ENCODE assay signal across 13 mouse cellular contexts in genomic region chr3:8161997-8162756, GRCm38 (mm10).
DNase-seq lines count a peak whose midpoint lies in the region; ATAC-seq lines count a peak whose summit lies in the region.
"Had no signal": no experiment of that assay in that cellular context is flagged by ENCODE, and none has a peak within 500 bp of the region (broad histone marks: within the 10 kb centered on the region; RNA-seq: fewer than 3 reads in every experiment).

No protein-coding gene starts in this region.

- no peak for ATAC-seq in kidney, embryonic 15.5 days (replicated peaks; ENCODE audit: low FRiP score)
- ATAC-seq in hindbrain, embryonic 14.5 days (ENCODE audit: low FRiP score): peak; percentile 74

- no peak overlapping the region for H3K27ac ChIP-seq in kidney, embryonic 15.5 days
- no peak overlapping the region for H3K27ac ChIP-seq in hindbrain, embryonic 14.5 days
- H3K27ac ChIP-seq: layer of hippocampus, adult 2 months had no signal

- whole genome bisulfite sequencing in kidney, embryonic 15.5 days: 86% methylated on average over 4 of the region's 4 CpGs
- WGBS in hindbrain, embryonic 14.5 days: 85% methylated on average over 4 of the region's 4 CpGs

- no peak overlapping the region for H3K4me3 ChIP-seq in kidney, embryonic 15.5 days (replicated peaks)
- no peak overlapping the region for H3K4me3 ChIP-seq in hindbrain, embryonic 14.5 days (replicated peaks; ENCODE audit: low read length)
- H3K4me3 ChIP-seq: layer of hippocampus, adult 2 months had no signal

- no peak overlapping the region for H3K9ac ChIP-seq in kidney, embryonic 15.5 days
- H3K9ac ChIP-seq in hindbrain, embryonic 14.5 days: no peak overlapping the region

- no peaks in the 10 kb centered on the region for H3K27me3 ChIP-seq in kidney, embryonic 15.5 days
- H3K27me3 ChIP-seq in hindbrain, embryonic 14.5 days (ENCODE audit: control insufficient read depth, insufficient read depth, low read length): no peaks in the 10 kb centered on the region

- no peaks in the 10 kb centered on the region for H3K36me3 ChIP-seq in kidney, embryonic 15.5 days
- no peaks in the 10 kb centered on the region for H3K36me3 ChIP-seq in hindbrain, embryonic 14.5 days (replicated peaks; ENCODE audit: control insufficient read depth, insufficient read depth)

- H3K4me2 ChIP-seq in kidney, embryonic 15.5 days: no peak overlapping the region
- no peak overlapping the region for H3K4me2 ChIP-seq in hindbrain, embryonic 14.5 days (replicated peaks)

- DNase-seq in cerebellum, postnatal 10 days: peak; percentile 54 to 56
- no peak for DNase-seq in cerebellum, adult 9-10 months
- DNase-seq in kidney, postnatal 36 days: peak; percentile 4 to 15
- DNase-seq in hindbrain, embryonic 14.5 days (ENCODE audit: low spot score): peak; percentile 59
- DNase-seq in right cerebral cortex, postnatal 14 days: peak; percentile 4
- no peak for DNase-seq in gastrocnemius, adult 8-10 months (ENCODE audit: low spot score in 2 of 2)
- no peak for DNase-seq in ovary, postnatal 10 days (ENCODE audit: low spot score)
- DNase-seq: cerebellum, adult 18-20 months; gastrocnemius, postnatal 10 days; lung, adult 2 months; thymus, postnatal 25 days had no signal

- no peaks in the 10 kb centered on the region for H3K4me1 ChIP-seq in kidney, embryonic 15.5 days
- H3K4me1 ChIP-seq in hindbrain, embryonic 14.5 days (replicated peaks; ENCODE audit: control insufficient read depth, insufficient read depth, low read length): no peaks in the 10 kb centered on the region; the same call in 1 of the 2 replicates

- H3K9me3 ChIP-seq in kidney, embryonic 15.5 days (replicated peaks): no peaks in the 10 kb centered on the region
- H3K9me3 ChIP-seq in hindbrain, embryonic 14.5 days (ENCODE audit: control insufficient read depth, low read length): no peaks in the 10 kb centered on the region

Comparison
In these comparisons a context has a peak if more than half of its experiments do, and no peak if none do; other contexts are left out.
1. DNase-seq: peak in cerebellum, postnatal 10 days (2 of 2), kidney, postnatal 36 days (2 of 2), hindbrain, embryonic 14.5 days (single experiment) and right cerebral cortex, postnatal 14 days (single experiment); none in cerebellum, adult 9-10 months (single experiment), gastrocnemius, adult 8-10 months (0 of 2) and ovary, postnatal 10 days (single experiment).